Mouse (Mus musculus) limb, embryonic 14.5 days (tissue): Measurements from ENCODE around the gene Wdr63. TPM values are rescaled to one million over a fixed set of nuclear protein-coding genes. Genes with fewer than 3 reads are reported as not detected.
"Not testable (repeated sequence)": the region's sequence is repeated elsewhere in the genome, so short reads cannot be mapped to it uniquely, and the experiment has no call there.

Experiments
- ATAC-seq: fragments of 200-750 bp; cut with Nextera tagmentation; 2 replicates; pipeline ENCODE4 v1.8.0; 2017; ENCODE audit warnings: low read depth, moderate number of reproducible peaks, moderate TSS enrichment; ENCODE audit not compliant: low FRiP score
- DNase-seq: peaks from one replicate; pipeline ENCODE4 v3.0.0-alpha.2; 2015; ENCODE audit warnings: low spot score
- H3K27ac ChIP-seq: fragments of 300-500 bp; sonication (generic); replicated peaks from 2 replicates; pipeline ENCODE4 v1.5.1; 2014; ENCODE audit warnings: low read depth, mild to moderate bottlenecking, low read length, moderate library complexity, mixed read lengths
- H3K27me3 ChIP-seq: fragments of 300-500 bp; sonication (generic); 2 replicates; pipeline ENCODE4 v1.6.1; 2014; ENCODE audit warnings: low read length, mixed read lengths; ENCODE audit not compliant: control insufficient read depth, insufficient read depth
- H3K36me3 ChIP-seq: fragments of 300-500 bp; sonication (generic); 2 replicates; pipeline ENCODE4 v1.6.1; 2014; ENCODE audit warnings: mild to moderate bottlenecking, low read length, moderate library complexity, mixed read lengths; ENCODE audit not compliant: control insufficient read depth, insufficient read depth
- H3K4me1 ChIP-seq: fragments of 300-500 bp; sonication (generic); 2 replicates; pipeline ENCODE4 v1.6.1; 2014; ENCODE audit warnings: antibody characterized with exemption, low read length, mixed read lengths; ENCODE audit not compliant: control insufficient read depth, insufficient read depth
- H3K4me2 ChIP-seq: fragments of 300-500 bp; sonication (generic); replicated peaks from 2 replicates; pipeline ENCODE4 v1.6.1; 2014; ENCODE audit warnings: low read depth, mild to moderate bottlenecking, low read length, moderate library complexity; ENCODE audit not compliant: severe bottlenecking
- H3K4me3 ChIP-seq: fragments of 300-500 bp; sonication (generic); replicated peaks from 2 replicates; pipeline ENCODE4 v1.5.1; 2014; ENCODE audit warnings: low read length
- H3K9ac ChIP-seq: fragments of 300-500 bp; sonication (generic); 2 replicates; pipeline ENCODE4 v1.6.1; 2014; ENCODE audit warnings: mild to moderate bottlenecking, low read depth, low read length, moderate library complexity; ENCODE audit not compliant: severe bottlenecking
- H3K9me3 ChIP-seq: fragments of 300-500 bp; sonication (generic); 2 replicates; pipeline ENCODE4 v1.6.1; 2016; ENCODE audit warnings: low read length; ENCODE audit not compliant: control insufficient read depth
- POLR2A ChIP-seq: fragments of 200-500 bp; IDR thresholded peaks from 2 replicates; pipeline ENCODE4 v1.8.0; 2012; ENCODE audit warnings: inconsistent platforms, mild to moderate bottlenecking, moderate library complexity, borderline replicate concordance; ENCODE audit not compliant: insufficient read depth, insufficient read length; ENCODE audit errors: extremely low read depth
- WGBS: fragments of 180-500 bp; shearing (Covaris S2); extraction: QIAGEN DNeasy Blood & Tissue Kit; methylation state at CpG from one replicate; pipeline ENCODE4 v1.1.7; 2014; 5-methylcytosine and 5-hydroxymethylcytosine counted together
- polyA plus RNA-seq, 2 experiments: library from polyadenylated mRNA; depleted of rRNA in 1 of 2; stranded (reverse) in 1 of 2; unstranded in 1 of 2; fragments of >200 nt; fragmentation: Nextera tagmentation in 1 of 2; extraction: Ambion mirVana in 1 of 2; gene quantifications; 2 replicates each; pipeline versions ENCODE4 v1.2.1 to v1.2.3; 2012 to 2014

Wdr63 gene
- polyA plus RNA-seq, 2 experiments = 0.20 TPM; not detected in 1

DNA sequence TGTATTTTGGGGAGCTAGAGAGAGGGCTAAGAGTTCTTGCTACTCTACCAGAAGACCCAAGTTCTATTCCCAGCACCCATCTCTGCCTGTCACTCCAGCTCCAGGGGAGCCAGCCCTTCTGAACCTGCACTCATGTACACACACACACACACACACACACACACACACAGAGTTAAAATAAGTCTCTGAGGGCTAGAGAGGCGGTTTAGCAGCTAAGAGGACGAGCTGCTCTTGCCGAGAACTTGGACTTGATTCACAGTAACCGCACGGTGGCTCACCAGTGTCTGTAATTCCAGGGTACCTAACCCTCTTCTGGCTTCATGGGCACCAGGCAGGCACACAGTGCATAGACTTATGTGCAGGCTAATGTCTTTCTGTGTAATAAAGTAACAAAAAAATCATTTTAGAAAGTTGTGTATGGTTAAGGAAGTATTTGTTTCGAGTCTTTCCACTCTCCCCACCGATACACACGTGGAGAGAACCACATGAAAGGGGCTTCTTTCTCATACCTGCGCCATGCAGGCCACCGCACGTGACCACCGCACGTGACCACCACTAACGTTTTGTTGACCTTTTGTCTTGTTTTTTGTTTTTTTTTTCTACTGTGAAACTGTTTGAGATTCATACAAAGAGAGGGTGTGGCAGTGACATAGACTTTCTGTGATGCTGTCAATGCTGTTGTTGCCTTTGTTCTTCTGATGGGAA is 103.4 kb downstream of the Wdr63 start:
- no peaks in the 10 kb centered on the region for H3K27me3 ChIP-seq
- DNase-seq (no peak), ATAC-seq (no peak)
- no peak overlapping the region for H3K27ac ChIP-seq
- peaks cover 45% of the 10 kb centered on the region for H3K36me3 ChIP-seq
- no peak for TF ChIP-seq POLR2A
- 93% methylated on average over 14 of the region's 14 CpGs for WGBS
- H3K9ac ChIP-seq = no peak overlapping the region
- no peak overlapping the region for H3K4me2 ChIP-seq
- no peaks in the 10 kb centered on the region for H3K4me1 ChIP-seq
- no peak overlapping the region for H3K4me3 ChIP-seq
- no peaks in the 10 kb centered on the region for H3K9me3 ChIP-seq

- DNase-seq, H3K9me3 ChIP-seq, H3K4me3 ChIP-seq, H3K27me3 ChIP-seq, H3K4me2 ChIP-seq, H3K27ac ChIP-seq, H3K9ac ChIP-seq, ATAC-seq: not testable (repeated sequence)
- WGBS = 83% methylated on average over 4 of the region's 5 CpGs
- Histone ChIP-seq H3K4me1 (peaks cover 17% of the 10 kb centered on the region), H3K36me3 (peaks cover 27% of the 10 kb centered on the region)
Observed at GRCm38 (mm10) chr3:145996539-145996938, 111.4 kb downstream of the Wdr63 start.

GRCm38 (mm10) chr3:145995489-145995888 is 112.4 kb downstream of the Wdr63 start:
- peaks cover 18% of the 10 kb centered on the region for H3K36me3 ChIP-seq
- H3K4me3 ChIP-seq = no peak overlapping the region
- no peak for ATAC-seq
- no peaks in the 10 kb centered on the region for H3K27me3 ChIP-seq
- WGBS = 88% methylated on average over 5 of the region's 5 CpGs
- no peak for DNase-seq
- H3K4me1 ChIP-seq = peaks cover 17% of the 10 kb centered on the region
- no peak overlapping the region for H3K4me2 ChIP-seq
- TF ChIP-seq POLR2A = no peak
- H3K9ac ChIP-seq = no peak overlapping the region
- H3K9me3 ChIP-seq = no peaks in the 10 kb centered on the region
- no peak overlapping the region for H3K27ac ChIP-seq

GRCm38 (mm10) chr3:145993481-145994201 is 114.3 kb downstream of the Wdr63 start:
- 0 out of 2 replicates have a peak overlapping the region, but pooled peaks have one; percentile 26 for H3K27ac ChIP-seq
- H3K4me1 ChIP-seq = peaks cover 21% of the 10 kb centered on the region
- H3K9me3 ChIP-seq = no peaks in the 10 kb centered on the region
- H3K36me3 ChIP-seq = peaks cover 8% of the 10 kb centered on the region; the same call in 1 of the 2 replicates
- TF ChIP-seq POLR2A = no peak
- H3K4me2 ChIP-seq = no peak overlapping the region
- H3K27me3 ChIP-seq = no peaks in the 10 kb centered on the region
- no peak for DNase-seq
- H3K4me3 ChIP-seq = no peak overlapping the region
- no peak overlapping the region for H3K9ac ChIP-seq
- 63% methylated on average over 14 of the region's 14 CpGs for WGBS
- ATAC-seq = no peak

GRCm38 (mm10) chr3:145992796-145993195 is 115.1 kb downstream of the Wdr63 start:
- no peak overlapping the region for H3K27ac ChIP-seq
- H3K9ac ChIP-seq = no peak overlapping the region
- no peaks in the 10 kb centered on the region for H3K27me3 ChIP-seq
- no peak overlapping the region for H3K4me3 ChIP-seq
- no peak overlapping the region for H3K4me2 ChIP-seq
- DNase-seq = peak; percentile 40
- H3K4me1 ChIP-seq = peaks cover 22% of the 10 kb centered on the region
- H3K36me3 ChIP-seq = peaks cover 3% of the 10 kb centered on the region; the same call in 1 of the 2 replicates
- H3K9me3 ChIP-seq = no peaks in the 10 kb centered on the region
- no peak for TF ChIP-seq POLR2A
- ATAC-seq = no peak
- WGBS = 71% methylated on average over 10 of the region's 10 CpGs
